Mouse (Mus musculus): ENCODE measurements around the gene Klhl26. TPM values are rescaled to one million over a fixed set of nuclear protein-coding genes. Genes with fewer than 3 reads are reported as not detected.

The Klhl26 gene
- polyA plus RNA-seq, 1 experiment = 46.7 TPM

- DNase-seq (ENCODE audit: low read depth) = no peak
- no peak for TF ChIP-seq POLR2A (IDR thresholded peaks at IDR 0.05; ENCODE audit: borderline replicate concordance, extremely low read depth, insufficient read depth, insufficient read length, poor library complexity, severe bottlenecking)
- no peak for TF ChIP-seq CTCF (IDR thresholded peaks at IDR 0.05; ENCODE audit: borderline replicate concordance, extremely low read depth, insufficient read depth, insufficient read length)
Observed at GRCm38 (mm10) chr8:70438423-70438822, 38.3 kb downstream of the Klhl26 start.

DNA sequence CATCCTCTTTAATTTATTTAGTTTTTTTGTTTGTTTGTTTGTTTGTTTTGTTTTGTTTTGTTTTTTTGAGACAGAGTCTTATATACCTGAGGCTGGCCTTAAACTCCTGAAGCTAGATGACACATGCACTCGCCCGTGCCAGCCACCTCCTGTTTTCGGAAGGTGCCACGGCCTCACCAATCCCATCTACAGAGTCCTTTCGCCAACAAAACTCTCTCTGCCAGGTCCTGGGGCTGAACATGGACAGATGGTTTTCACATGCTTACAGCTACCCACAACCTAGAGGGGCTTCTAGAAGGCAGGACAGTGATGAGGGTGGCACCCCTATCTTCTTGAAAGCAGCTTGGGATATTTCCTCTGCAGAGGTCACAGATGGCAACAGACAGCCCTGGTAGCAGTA is 41.6 kb downstream of the Klhl26 start:
- DNase-seq (ENCODE audit: low read depth) = no peak
- TF ChIP-seq CTCF (IDR thresholded peaks at IDR 0.05; ENCODE audit: borderline replicate concordance, extremely low read depth, insufficient read depth, insufficient read length) (no peak), POLR2A (IDR thresholded peaks at IDR 0.05; ENCODE audit: borderline replicate concordance, extremely low read depth, insufficient read depth, insufficient read length, poor library complexity, severe bottlenecking) (no peak)

DNA sequence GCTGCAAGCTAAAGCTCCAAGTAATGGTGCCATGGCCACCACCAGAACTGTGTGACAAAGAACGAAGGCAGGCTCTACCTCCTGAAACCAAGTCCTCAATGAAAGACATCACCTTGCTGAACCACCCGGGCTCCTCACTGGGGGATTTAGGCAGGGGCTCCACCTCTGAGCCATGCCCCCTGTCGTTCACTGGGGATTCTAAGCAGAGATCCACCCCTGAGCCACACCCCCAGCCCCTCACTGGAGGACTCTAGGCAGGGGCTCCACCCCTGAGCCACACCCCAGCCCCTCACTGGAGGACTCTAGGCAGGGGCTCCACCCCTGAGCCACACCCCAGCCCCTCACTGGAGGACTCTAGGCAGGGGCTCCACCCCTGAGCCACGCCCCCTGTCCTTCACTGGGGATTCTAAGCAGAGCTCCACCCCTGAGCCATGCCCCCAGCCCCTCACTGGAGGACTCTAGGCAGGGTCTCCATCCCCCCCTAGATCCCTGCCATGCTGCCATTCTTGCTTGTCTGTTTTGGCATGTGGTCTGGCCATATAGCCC is 43.7 kb downstream of the Klhl26 start:
- DNase-seq (ENCODE audit: low read depth) = no peak
- TF ChIP-seq POLR2A (IDR thresholded peaks at IDR 0.05; ENCODE audit: borderline replicate concordance, extremely low read depth, insufficient read depth, insufficient read length, poor library complexity, severe bottlenecking) = no peak
- no peak for TF ChIP-seq CTCF (IDR thresholded peaks at IDR 0.05; ENCODE audit: borderline replicate concordance, extremely low read depth, insufficient read depth, insufficient read length)

- TF ChIP-seq POLR2A (IDR thresholded peaks at IDR 0.05; ENCODE audit: borderline replicate concordance, extremely low read depth, insufficient read depth, insufficient read length, poor library complexity, severe bottlenecking) (no peak), CTCF (IDR thresholded peaks at IDR 0.05; ENCODE audit: borderline replicate concordance, extremely low read depth, insufficient read depth, insufficient read length) (no peak)
Observed at GRCm38 (mm10) chr8:70431213-70431612, 45.6 kb downstream of the Klhl26 start.

DNA sequence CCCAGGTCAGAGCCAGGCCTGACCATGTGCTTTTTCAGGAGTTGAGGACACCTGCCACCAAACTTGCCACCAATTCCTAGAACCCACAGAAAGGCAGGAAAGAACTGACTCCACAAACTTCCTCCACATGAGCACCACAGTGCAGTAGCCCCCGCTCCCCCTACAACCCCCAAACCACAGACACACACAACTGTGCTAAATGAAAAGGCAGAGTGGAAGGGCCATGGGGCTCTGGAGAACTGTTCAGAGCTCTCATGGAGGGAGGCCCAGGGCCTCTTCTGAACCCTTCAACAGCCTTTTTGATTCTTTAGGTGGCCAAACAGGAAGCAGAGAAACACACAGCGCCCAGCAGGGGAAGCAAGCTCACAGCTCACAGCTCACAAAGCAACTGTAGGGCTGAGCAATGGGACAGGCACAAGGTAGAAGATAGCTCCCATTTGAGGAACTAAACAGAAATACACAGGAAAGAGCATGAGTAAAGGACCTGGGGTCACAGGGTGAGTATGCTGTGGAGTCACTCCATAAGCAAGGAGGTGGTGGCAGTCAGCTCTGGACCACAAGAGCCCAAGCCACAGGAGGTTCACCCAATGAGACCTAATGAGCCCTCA is 50.4 kb downstream of the Klhl26 start:
- DNase-seq (ENCODE audit: low read depth) = no peak

More at GRCm38 (mm10) chr8:70431213-70431612, 45.6 kb downstream of the Klhl26 start:
- no peak for DNase-seq (ENCODE audit: low read depth)

GRCm38 (mm10) chr8:70422722-70423121 is 54.0 kb downstream of the Klhl26 start:
- TF ChIP-seq POLR2A (IDR thresholded peaks at IDR 0.05; ENCODE audit: borderline replicate concordance, extremely low read depth, insufficient read depth, insufficient read length, poor library complexity, severe bottlenecking) (no peak), CTCF (IDR thresholded peaks at IDR 0.05; ENCODE audit: borderline replicate concordance, extremely low read depth, insufficient read depth, insufficient read length) (no peak)
- no peak for DNase-seq (ENCODE audit: low read depth)

More for the DNA sequence above, 50.4 kb downstream of the Klhl26 start:
- TF ChIP-seq CTCF (IDR thresholded peaks at IDR 0.05; ENCODE audit: borderline replicate concordance, extremely low read depth, insufficient read depth, insufficient read length) = no peak
- TF ChIP-seq POLR2A (IDR thresholded peaks at IDR 0.05; ENCODE audit: borderline replicate concordance, extremely low read depth, insufficient read depth, insufficient read length, poor library complexity, severe bottlenecking) = no peak

DNA sequence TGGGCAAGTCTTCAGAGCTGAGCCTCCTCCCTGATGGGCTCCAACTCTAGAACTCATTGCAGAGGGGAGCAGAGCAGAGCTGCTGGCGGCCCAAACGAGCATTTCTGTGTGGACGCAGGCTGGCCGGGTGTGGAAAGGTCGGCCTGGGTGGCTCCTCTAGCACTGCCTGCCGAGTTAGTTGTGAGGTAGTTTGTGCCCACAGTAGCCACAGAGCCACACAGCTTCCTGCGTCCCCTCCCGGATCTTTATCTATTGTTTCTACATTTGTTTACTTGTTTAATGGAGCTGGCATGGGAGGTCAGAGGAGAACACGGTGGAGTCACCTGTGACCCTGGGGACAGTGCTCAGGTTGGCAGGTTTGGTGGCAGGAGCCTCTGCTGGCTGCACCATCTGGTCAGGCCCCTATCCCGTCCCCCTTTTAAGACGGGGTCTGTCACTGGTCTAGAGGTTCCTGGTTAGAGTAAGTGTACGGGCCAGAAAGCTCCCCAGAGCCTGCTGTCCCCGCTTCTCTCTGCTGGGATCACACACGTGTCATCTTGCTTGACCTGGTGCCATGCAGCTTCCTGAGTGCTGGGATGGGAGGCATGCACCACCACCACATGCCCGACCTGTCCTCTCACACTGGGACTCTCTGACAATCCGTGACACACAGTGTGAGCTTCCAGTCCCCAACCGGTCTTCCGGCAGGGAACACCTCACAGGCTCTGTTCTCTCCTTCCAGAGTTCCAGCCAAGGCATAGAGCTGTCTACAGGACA is 55.2 kb downstream of the Klhl26 start:
- TF ChIP-seq POLR2A (IDR thresholded peaks at IDR 0.05; ENCODE audit: borderline replicate concordance, extremely low read depth, insufficient read depth, insufficient read length, poor library complexity, severe bottlenecking) (no peak), CTCF (IDR thresholded peaks at IDR 0.05; ENCODE audit: borderline replicate concordance, extremely low read depth, insufficient read depth, insufficient read length) (no peak)
- no peak for DNase-seq (ENCODE audit: low read depth)

- no peak for DNase-seq (ENCODE audit: low read depth)
- TF ChIP-seq POLR2A (IDR thresholded peaks at IDR 0.05; ENCODE audit: borderline replicate concordance, extremely low read depth, insufficient read depth, insufficient read length, poor library complexity, severe bottlenecking) (no peak), CTCF (IDR thresholded peaks at IDR 0.05; ENCODE audit: borderline replicate concordance, extremely low read depth, insufficient read depth, insufficient read length) (no peak)
Observed at GRCm38 (mm10) chr8:70419879-70420643, 56.7 kb downstream of the Klhl26 start.

GRCm38 (mm10) chr8:70418954-70419353 is 57.8 kb downstream of the Klhl26 start:
- DNase-seq (ENCODE audit: low read depth) = peak; percentile 65
- no peak for TF ChIP-seq POLR2A (IDR thresholded peaks at IDR 0.05; ENCODE audit: borderline replicate concordance, extremely low read depth, insufficient read depth, insufficient read length, poor library complexity, severe bottlenecking)
- no peak for TF ChIP-seq CTCF (IDR thresholded peaks at IDR 0.05; ENCODE audit: borderline replicate concordance, extremely low read depth, insufficient read depth, insufficient read length)

DNA sequence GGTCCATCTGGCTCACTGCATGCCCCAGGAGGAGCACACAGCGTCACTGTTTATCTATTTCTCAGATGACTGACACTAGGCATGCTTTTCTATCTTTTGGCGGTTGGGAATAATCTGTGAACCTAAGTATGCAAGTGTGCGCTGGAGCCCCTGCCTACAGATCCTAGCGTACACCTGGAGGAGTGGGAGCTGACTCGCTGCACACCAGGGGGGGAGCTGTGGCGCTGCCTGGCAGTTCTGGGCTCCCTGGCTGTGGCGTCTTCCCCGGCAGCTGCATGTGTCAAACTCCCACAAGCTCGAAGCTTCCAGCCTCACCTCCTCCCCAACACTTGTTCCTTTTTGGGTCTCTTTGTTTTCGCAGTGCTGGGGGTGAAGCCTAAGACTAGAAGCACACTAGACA is 58.9 kb downstream of the Klhl26 start:
- DNase-seq (ENCODE audit: low read depth) = peak; percentile 24
- no peak for TF ChIP-seq CTCF (IDR thresholded peaks at IDR 0.05; ENCODE audit: borderline replicate concordance, extremely low read depth, insufficient read depth, insufficient read length)
- no peak for TF ChIP-seq POLR2A (IDR thresholded peaks at IDR 0.05; ENCODE audit: borderline replicate concordance, extremely low read depth, insufficient read depth, insufficient read length, poor library complexity, severe bottlenecking)

GRCm38 (mm10) chr8:70416941-70417340 is 59.8 kb downstream of the Klhl26 start:
- TF ChIP-seq POLR2A (IDR thresholded peaks at IDR 0.05; ENCODE audit: borderline replicate concordance, extremely low read depth, insufficient read depth, insufficient read length, poor library complexity, severe bottlenecking) (no peak), CTCF (IDR thresholded peaks at IDR 0.05; ENCODE audit: borderline replicate concordance, extremely low read depth, insufficient read depth, insufficient read length) (no peak)
- no peak for DNase-seq (ENCODE audit: low read depth)

All from brain, embryonic 14.5 days (tissue).